Mouse (Mus musculus) liver, postnatal 0 days (tissue): Measurements from ENCODE around the gene Dnajc28. TPM values are rescaled to one million over a fixed set of nuclear protein-coding genes. Genes with fewer than 3 reads are reported as not detected.

Experiments
- ATAC-seq: fragments of 200-750 bp; cut with Nextera tagmentation; 2 replicates; pipeline ENCODE4 v1.8.0; 2017; ENCODE audit warnings: mild to moderate bottlenecking, moderate library complexity
- DNase-seq: peaks from one replicate; pipeline ENCODE4 v3.0.0-alpha.2; 2016
- H3K27ac ChIP-seq: fragments of 300-500 bp; sonication (generic); 2 replicates; pipeline ENCODE4 v1.5.1; 2014; ENCODE audit warnings: antibody characterized with exemption, moderate library complexity, mild to moderate bottlenecking, low read depth
- H3K27me3 ChIP-seq: fragments of 300-500 bp; sonication (generic); 2 replicates; pipeline ENCODE4 v1.6.1; 2014; ENCODE audit warnings: low read length, control low read depth, mixed read lengths; ENCODE audit not compliant: insufficient read depth
- H3K36me3 ChIP-seq: fragments of 300-500 bp; sonication (generic); replicated peaks from 2 replicates; pipeline ENCODE4 v1.6.1; 2014; ENCODE audit warnings: mild to moderate bottlenecking, control low read depth, low read length, moderate library complexity, mixed read lengths; ENCODE audit not compliant: insufficient read depth
- H3K4me1 ChIP-seq: fragments of 300-500 bp; sonication (generic); 2 replicates; pipeline ENCODE4 v1.6.1; 2014; ENCODE audit warnings: antibody characterized with exemption, mild to moderate bottlenecking, control low read depth; ENCODE audit not compliant: insufficient read depth
- H3K4me2 ChIP-seq: fragments of 300-500 bp; sonication (generic); 2 replicates; pipeline ENCODE4 v1.6.1; 2014; ENCODE audit warnings: low read depth, mild to moderate bottlenecking, low read length, moderate library complexity, mixed read lengths
- H3K4me3 ChIP-seq: fragments of 300-500 bp; sonication (generic); 2 replicates; pipeline ENCODE4 v1.5.1; 2014; ENCODE audit warnings: low read depth, low read length
- H3K9ac ChIP-seq: fragments of 300-500 bp; sonication (generic); replicated peaks from 2 replicates; pipeline ENCODE4 v1.6.1; 2014; ENCODE audit warnings: mild to moderate bottlenecking, moderate library complexity
- H3K9me3 ChIP-seq: fragments of 300-500 bp; sonication (generic); 2 replicates; pipeline ENCODE4 v1.6.1; 2016; ENCODE audit warnings: mild to moderate bottlenecking, control low read depth, low read length, mixed read lengths
- CTCF ChIP-seq: sonication (generic); IDR thresholded peaks from 2 replicates; pipeline ENCODE4 v1.5.1; 2016; ENCODE audit warnings: antibody characterized with exemption, low read depth
- EP300 ChIP-seq: IDR thresholded peaks from 2 replicates; pipeline ENCODE4 v1.6.1; 2016; ENCODE audit warnings: antibody characterized with exemption, low read depth, mild to moderate bottlenecking
- WGBS: fragments of 180-500 bp; shearing (Covaris S2); extraction: QIAGEN DNeasy Blood & Tissue Kit; methylation state at CpG from one replicate; pipeline ENCODE4 v1.1.7; 2014; ENCODE audit not compliant: insufficient replicate concordance; 5-methylcytosine and 5-hydroxymethylcytosine counted together
- polyA plus RNA-seq: library from polyadenylated mRNA; unstranded; fragments of >200 nt; fragmentation: Nextera tagmentation; extraction: Ambion mirVana; gene quantifications from 2 replicates; pipeline ENCODE4 v1.2.1, GENCODE M21; 2015

Gene Dnajc28
- polyA plus RNA-seq, result 3.6 and 4.3 TPM in 2 replicates

DNA sequence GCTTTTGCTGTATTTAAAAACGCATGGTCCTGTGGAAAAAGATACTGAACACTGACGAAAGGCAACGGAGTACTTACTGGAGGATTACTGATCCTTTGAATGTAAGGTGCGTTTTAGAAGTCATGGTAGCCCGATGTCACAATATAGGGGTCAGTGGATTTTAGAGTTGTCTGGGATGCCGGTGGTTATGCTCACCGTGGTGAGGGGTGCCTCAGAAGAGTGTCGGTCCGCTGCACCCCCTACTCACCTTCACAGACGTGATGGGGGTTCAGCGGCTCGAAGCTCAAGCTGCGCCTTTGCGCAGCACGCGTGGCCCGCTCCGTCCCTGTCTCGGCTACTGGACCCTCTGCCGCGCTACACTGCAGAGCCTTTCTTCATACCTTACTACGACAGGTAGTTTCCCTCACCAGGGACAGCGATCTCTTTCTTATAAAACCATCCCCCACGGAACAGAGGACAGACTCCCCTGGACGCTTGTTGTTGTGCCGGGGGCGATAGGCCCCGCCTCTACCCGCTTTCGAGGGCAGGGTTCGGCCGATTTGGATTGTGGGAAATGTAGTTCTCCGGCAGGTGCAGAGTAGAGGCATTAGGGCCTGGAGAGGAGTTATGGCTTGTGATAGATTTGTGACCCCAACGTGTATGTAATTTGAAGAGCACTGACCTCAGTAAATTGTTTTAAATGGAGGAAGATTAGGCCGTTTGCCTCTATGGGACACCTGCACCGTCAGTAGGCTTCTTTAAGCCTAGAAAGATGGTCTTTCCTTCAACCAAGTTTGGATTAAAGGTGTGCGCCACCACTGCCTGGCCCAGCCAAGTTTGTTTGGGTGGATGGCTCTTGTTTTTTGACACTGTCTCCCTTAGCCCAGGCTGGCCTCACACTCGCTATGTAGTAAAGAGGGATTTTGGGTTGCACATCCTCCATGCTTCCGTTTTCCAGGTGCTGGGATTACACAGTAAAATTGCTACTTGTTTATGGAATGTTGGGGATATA, at the start of gene Dnajc28:
TSS of gene Dnajc28 (minus strand) at position 516 of the 991 bp plus-strand sequence.
- Histone ChIP-seq H3K4me2 (peak within 1 kb of the TSS; percentile 73), H3K27me3 (no peaks in the 10 kb centered on the region), H3K4me3 (peak within 1 kb of the TSS; percentile 50), H3K9me3 (no peaks in the 10 kb centered on the region), H3K36me3 (peaks cover 33% of the 10 kb centered on the region), H3K9ac (peak within 1 kb of the TSS; percentile 49), H3K4me1 (0 out of 2 replicates have a peak, but pooled peaks cover 2% of the 10 kb centered on the region), H3K27ac (peak within 1 kb of the TSS; percentile 1; the same call in 1 of the 2 replicates)
- DNase-seq, result peak; percentile 86
- TF ChIP-seq EP300, result no peak
- no peak for TF ChIP-seq CTCF
- peak; percentile 94 for ATAC-seq
- 10% methylated on average over 39 of the region's 39 CpGs for WGBS

DNA sequence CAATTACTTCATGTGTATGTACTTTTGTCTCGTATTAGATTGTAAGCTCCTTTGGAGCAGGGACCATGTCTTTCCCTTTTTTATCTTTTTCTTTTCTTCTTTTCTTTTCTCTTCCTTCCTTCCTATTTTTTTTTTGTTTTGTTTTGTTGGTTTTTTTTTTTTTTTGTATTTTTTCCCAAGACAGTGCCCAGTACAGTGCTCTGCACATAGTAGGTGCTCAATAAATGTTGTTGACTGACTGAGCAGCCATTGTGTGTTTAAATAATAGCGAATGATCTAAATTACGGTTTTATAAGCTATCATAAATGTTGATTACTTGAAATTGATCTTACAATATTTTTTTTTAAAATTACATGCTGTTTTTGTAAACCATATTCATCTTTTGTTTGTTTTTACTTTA, 45.0 kb upstream of the Dnajc28 start:
- TF ChIP-seq EP300 (no peak), CTCF (no peak)
- Histone ChIP-seq H3K27me3 (no peaks in the 10 kb centered on the region), H3K9ac (no peak overlapping the region), H3K27ac (no peak overlapping the region), H3K4me3 (no peak overlapping the region), H3K4me1 (no peaks in the 10 kb centered on the region), H3K9me3 (peaks cover 4% of the 10 kb centered on the region; the same call in 1 of the 2 replicates), H3K4me2 (no peak overlapping the region), H3K36me3 (peaks cover 93% of the 10 kb centered on the region)
- ATAC-seq (no peak), DNase-seq (no peak)
- WGBS, result 92% methylated on average over 3 of the region's 3 CpGs

DNA sequence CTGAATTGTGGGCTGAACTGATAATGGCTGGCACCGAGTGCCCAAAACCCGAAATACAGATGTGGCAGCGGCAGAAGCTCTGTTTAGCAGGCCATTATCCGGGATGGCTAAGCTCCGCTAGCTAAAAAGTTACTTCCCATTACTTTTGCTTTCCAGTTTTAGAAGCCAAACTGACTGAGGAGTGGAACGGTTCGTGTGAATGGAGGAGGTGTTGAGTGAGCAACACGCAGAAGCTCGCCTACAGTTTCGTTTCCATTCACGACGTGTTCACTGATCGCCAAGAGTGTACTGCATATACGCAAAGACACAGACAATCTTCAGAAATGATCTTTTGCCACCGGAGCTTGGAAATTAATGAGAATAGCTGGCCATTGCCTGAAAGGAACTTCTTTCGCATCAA, 43.5 kb upstream of the Dnajc28 start:
- H3K9me3 ChIP-seq, result peaks cover 4% of the 10 kb centered on the region; the same call in 1 of the 2 replicates
- H3K4me2 ChIP-seq, result no peak overlapping the region
- no peak overlapping the region for H3K4me3 ChIP-seq
- no peak overlapping the region for H3K9ac ChIP-seq
- H3K27ac ChIP-seq, result no peak overlapping the region
- H3K4me1 ChIP-seq, result no peaks in the 10 kb centered on the region
- no peak for TF ChIP-seq CTCF
- ATAC-seq (no peak), DNase-seq (no peak)
- 94% methylated on average over 16 of the region's 16 CpGs for WGBS
- no peaks in the 10 kb centered on the region for H3K27me3 ChIP-seq
- H3K36me3 ChIP-seq, result peaks cover 96% of the 10 kb centered on the region

DNA sequence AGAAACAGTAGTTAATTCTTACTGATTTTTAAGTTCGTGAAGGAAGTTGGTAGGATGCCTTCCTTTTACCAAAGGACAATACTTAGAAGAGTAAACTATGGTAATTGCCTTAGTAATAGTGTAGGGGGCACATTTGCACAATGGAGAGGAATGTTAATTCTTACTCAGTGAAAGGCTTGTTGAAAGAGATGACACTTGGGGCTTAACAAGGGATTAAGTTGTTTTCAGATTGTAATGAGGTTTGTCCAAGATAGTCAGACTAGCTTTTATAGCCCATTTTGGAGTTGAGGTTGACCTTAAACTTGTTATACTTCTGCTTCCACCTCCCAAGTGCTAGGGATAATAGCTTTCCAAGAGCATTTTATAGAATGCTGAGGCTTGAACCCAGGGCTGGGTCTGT, 42.6 kb upstream of the Dnajc28 start:
- Histone ChIP-seq H3K4me2 (no peak overlapping the region), H3K9ac (no peak overlapping the region), H3K4me1 (no peaks in the 10 kb centered on the region), H3K9me3 (peaks cover 4% of the 10 kb centered on the region; the same call in 1 of the 2 replicates), H3K4me3 (no peak overlapping the region), H3K27ac (no peak overlapping the region), H3K27me3 (no peaks in the 10 kb centered on the region), H3K36me3 (peaks cover 94% of the 10 kb centered on the region)
- ATAC-seq (no peak), DNase-seq (no peak)
- WGBS, result 86% methylated on average over 1 of the region's 1 CpGs
- TF ChIP-seq CTCF (no peak), EP300 (no peak)

DNA sequence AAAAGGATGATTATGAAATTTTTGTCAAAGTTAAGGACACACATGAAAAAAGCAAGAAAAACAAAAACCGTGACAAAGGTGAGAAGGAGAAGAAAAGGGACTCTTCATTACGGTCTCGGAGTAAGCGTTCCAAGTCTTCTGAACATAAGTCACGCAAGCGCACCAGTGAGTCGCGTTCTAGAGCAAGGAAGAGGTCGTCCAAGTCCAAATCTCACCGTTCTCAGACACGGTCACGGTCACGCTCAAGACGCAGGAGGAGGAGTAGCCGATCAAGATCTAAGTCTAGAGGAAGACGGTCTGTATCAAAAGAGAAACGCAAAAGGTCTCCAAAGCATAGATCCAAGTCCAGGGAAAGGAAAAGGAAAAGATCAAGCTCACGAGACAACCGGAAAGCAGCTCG, 41.0 kb upstream of the Dnajc28 start:
- Histone ChIP-seq H3K4me1 (no peaks in the 10 kb centered on the region), H3K27ac (no peak overlapping the region), H3K4me3 (no peak overlapping the region), H3K27me3 (no peaks in the 10 kb centered on the region), H3K4me2 (no peak overlapping the region), H3K9ac (no peak overlapping the region), H3K36me3 (peaks cover 94% of the 10 kb centered on the region), H3K9me3 (peaks cover 4% of the 10 kb centered on the region; the same call in 1 of the 2 replicates)
- ATAC-seq, result no peak
- TF ChIP-seq CTCF, result no peak
- no peak for TF ChIP-seq EP300
- 95% methylated on average over 20 of the region's 20 CpGs for WGBS
- no peak for DNase-seq

DNA sequence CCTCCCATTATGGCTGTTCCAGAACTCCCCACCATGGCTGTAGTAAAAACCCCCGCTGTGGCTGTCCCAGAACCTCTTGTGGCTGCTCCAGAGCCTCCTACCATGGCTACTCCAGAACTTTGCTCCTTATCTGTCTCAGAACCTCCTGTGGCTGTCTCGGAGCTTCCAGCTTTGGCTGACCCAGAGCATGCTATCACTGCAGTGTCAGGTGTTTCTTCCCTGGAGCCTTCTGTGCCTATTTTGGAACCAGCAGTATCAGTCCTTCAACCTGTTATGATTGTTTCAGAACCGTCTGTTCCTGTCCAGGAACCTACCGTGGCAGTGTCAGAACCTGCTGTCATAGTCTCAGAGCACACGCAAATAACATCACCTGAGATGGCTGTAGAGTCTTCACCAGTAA, 39.6 kb upstream of the Dnajc28 start:
- H3K4me1 ChIP-seq, result no peaks in the 10 kb centered on the region
- H3K36me3 ChIP-seq, result peaks cover 94% of the 10 kb centered on the region
- DNase-seq (no peak), ATAC-seq (peak; percentile 11; the same call in 1 of the 2 replicates)
- H3K4me3 ChIP-seq, result no peak overlapping the region
- H3K4me2 ChIP-seq, result no peak overlapping the region
- H3K9me3 ChIP-seq, result peaks cover 4% of the 10 kb centered on the region; the same call in 1 of the 2 replicates
- TF ChIP-seq EP300 (no peak), CTCF (no peak)
- H3K27ac ChIP-seq, result no peak overlapping the region
- no peaks in the 10 kb centered on the region for H3K27me3 ChIP-seq
- 92% methylated on average over 5 of the region's 5 CpGs for WGBS
- no peak overlapping the region for H3K9ac ChIP-seq
